Mouse (Mus musculus) hindbrain, embryonic 13.5 days (tissue): ENCODE results near the gene Myo9b. TPM values are rescaled to one million over a fixed set of nuclear protein-coding genes. Genes with fewer than 3 reads are reported as not detected.

Source experiments
- ATAC-seq: fragments of 200-750 bp; cut with Nextera tagmentation; 2 replicates; pipeline ENCODE4 v1.8.0; 2017; ENCODE audit warnings: moderate TSS enrichment; ENCODE audit not compliant: low FRiP score
- H3K27ac ChIP-seq: fragments of 300-500 bp; sonication (generic); 2 replicates; pipeline ENCODE4 v1.5.1; 2015; ENCODE audit warnings: inconsistent platforms, mild to moderate bottlenecking, moderate library complexity
- H3K27me3 ChIP-seq: fragments of 300-500 bp; sonication (generic); 2 replicates; pipeline ENCODE4 v1.6.1; 2015; ENCODE audit warnings: mild to moderate bottlenecking, inconsistent platforms
- H3K36me3 ChIP-seq: fragments of 300-500 bp; sonication (generic); 2 replicates; pipeline ENCODE4 v1.6.1; 2015; ENCODE audit warnings: mild to moderate bottlenecking, inconsistent platforms
- H3K4me1 ChIP-seq: fragments of 300-500 bp; sonication (generic); replicated peaks from 2 replicates; pipeline ENCODE4 v1.6.1; 2015; ENCODE audit warnings: inconsistent platforms
- H3K4me2 ChIP-seq: fragments of 300-500 bp; sonication (generic); 2 replicates; pipeline ENCODE4 v1.6.1; 2015; ENCODE audit warnings: inconsistent platforms, mild to moderate bottlenecking, moderate library complexity
- H3K4me3 ChIP-seq: fragments of 300-500 bp; sonication (generic); 2 replicates; pipeline ENCODE4 v1.5.1; 2015; ENCODE audit warnings: mild to moderate bottlenecking, inconsistent platforms
- H3K9ac ChIP-seq: fragments of 300-500 bp; sonication (generic); 2 replicates; pipeline ENCODE4 v1.6.1; 2015; ENCODE audit warnings: mild to moderate bottlenecking, inconsistent platforms
- H3K9me3 ChIP-seq: fragments of 300-500 bp; sonication (generic); 2 replicates; pipeline ENCODE4 v1.6.1; 2016; ENCODE audit warnings: inconsistent platforms
- WGBS: fragments of 180-500 bp; shearing (Covaris S2); methylation state at CpG from one replicate; pipeline ENCODE4 v1.1.7; 2015; 5-methylcytosine and 5-hydroxymethylcytosine counted together
- polyA plus RNA-seq: library from polyadenylated mRNA; unstranded; fragments of >200 nt; fragmentation: Nextera tagmentation; extraction: Ambion mirVana; gene quantifications from 2 replicates; pipeline ENCODE4 v1.2.1, GENCODE M21; 2015

Gene Myo9b
- polyA plus RNA-seq, 1 experiment from 2014 or later, result 18.5 TPM

- H3K9ac ChIP-seq, result peak within 1 kb of the TSS; percentile 84
- WGBS, result 1% methylated on average over 34 of the region's 34 CpGs
- peaks cover 25% of the 10 kb centered on the region for H3K36me3 ChIP-seq
- peak within 1 kb of the TSS; percentile 74 for H3K4me3 ChIP-seq
- peak within 1 kb of the TSS; percentile 79 for H3K4me2 ChIP-seq
- H3K27me3 ChIP-seq, result no peaks in the 10 kb centered on the region
- H3K9me3 ChIP-seq, result no peaks in the 10 kb centered on the region
- peak; percentile 97 for ATAC-seq
- peak within 1 kb of the TSS; percentile 76 for H3K27ac ChIP-seq
- H3K4me1 ChIP-seq, result peaks cover 12% of the 10 kb centered on the region
Observed at GRCm38 (mm10) chr8:71396639-71397305, 124.3 kb downstream of the Myo9b start, which contains the start of gene Babam1. Gene Babam1 (plus strand): TSS chr8:71396861.

DNA sequence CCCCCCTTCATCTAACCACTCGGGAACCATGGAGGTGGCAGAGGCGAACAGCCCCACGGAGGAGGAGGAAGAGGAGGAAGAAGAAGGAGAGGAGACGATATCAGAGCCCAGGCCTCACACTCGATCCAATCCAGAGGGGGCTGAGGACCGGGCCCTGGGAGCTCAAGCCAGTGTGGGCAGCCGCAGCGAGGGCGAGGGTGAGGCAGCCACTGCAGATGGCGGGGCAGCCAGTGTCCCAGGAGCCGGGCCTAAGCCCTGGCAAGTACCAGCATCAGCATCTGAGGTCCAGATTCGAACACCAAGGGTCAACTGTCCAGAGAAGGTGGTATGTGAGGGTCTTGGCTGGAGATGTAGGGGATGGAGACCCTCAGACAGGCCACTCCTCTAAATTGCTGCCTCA is 125.2 kb downstream of the Myo9b start:
- Histone ChIP-seq H3K27ac (no peak overlapping the region), H3K27me3 (no peaks in the 10 kb centered on the region), H3K9me3 (no peaks in the 10 kb centered on the region), H3K9ac (peak overlapping the region; percentile 84; the same call in 1 of the 2 replicates), H3K36me3 (peaks cover 25% of the 10 kb centered on the region), H3K4me1 (peaks cover 12% of the 10 kb centered on the region), H3K4me3 (peak overlapping the region; percentile 74), H3K4me2 (peak overlapping the region; percentile 79)
- ATAC-seq, result no peak
- 84% methylated on average over 12 of the region's 12 CpGs for WGBS

DNA sequence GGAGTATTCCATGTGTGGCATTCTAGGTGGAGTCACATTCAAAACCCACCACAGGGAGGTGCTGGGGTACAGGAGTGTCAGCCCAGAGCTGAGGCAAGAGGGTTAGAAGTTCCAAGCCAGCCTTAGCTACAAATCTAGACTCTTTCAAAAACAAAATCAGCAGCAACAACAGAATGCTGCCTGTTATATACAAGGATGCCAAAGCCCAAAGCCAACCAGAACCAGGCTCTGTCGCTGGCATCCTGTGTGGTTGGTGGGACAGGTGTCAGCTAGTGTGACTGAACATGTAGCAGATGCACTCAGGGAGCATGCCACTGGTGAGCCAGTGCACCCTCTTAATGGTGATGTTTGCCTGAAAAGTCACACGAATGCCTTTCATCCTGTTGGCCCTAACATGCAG is 128.3 kb downstream of the Myo9b start:
- ATAC-seq, result no peak
- H3K9me3 ChIP-seq, result no peaks in the 10 kb centered on the region
- WGBS, result 90% methylated on average over 2 of the region's 2 CpGs
- H3K4me1 ChIP-seq, result peaks cover 18% of the 10 kb centered on the region
- H3K4me2 ChIP-seq, result no peak overlapping the region
- H3K27me3 ChIP-seq, result no peaks in the 10 kb centered on the region
- no peak overlapping the region for H3K27ac ChIP-seq
- H3K36me3 ChIP-seq, result peaks cover 35% of the 10 kb centered on the region
- no peak overlapping the region for H3K9ac ChIP-seq
- no peak overlapping the region for H3K4me3 ChIP-seq

DNA sequence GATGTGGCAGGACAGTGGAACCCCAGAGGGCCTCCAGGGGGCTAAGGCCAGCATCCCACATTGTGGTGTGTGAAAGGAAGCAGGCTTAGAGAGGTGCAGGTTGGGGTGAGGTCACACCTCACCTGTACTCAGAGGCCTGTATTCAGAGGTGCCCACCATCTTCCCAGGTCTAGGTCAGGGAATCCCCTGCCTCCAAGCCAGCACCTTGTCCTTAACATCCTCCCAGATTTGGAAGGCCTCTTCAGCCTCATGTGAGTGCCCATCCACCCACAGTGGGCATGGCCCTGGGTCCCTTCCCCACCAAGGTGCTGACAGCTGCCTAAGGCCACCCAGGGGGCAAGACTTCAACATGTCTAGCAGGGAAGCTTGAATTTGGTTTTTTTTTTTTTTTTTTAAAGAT is 128.9 kb downstream of the Myo9b start:
- Histone ChIP-seq H3K4me1 (peaks cover 21% of the 10 kb centered on the region), H3K36me3 (peaks cover 35% of the 10 kb centered on the region), H3K27me3 (no peaks in the 10 kb centered on the region), H3K4me2 (no peak overlapping the region), H3K27ac (no peak overlapping the region), H3K4me3 (no peak overlapping the region), H3K9me3 (no peaks in the 10 kb centered on the region), H3K9ac (no peak overlapping the region)
- ATAC-seq, result no peak

- H3K9ac ChIP-seq, result no peak overlapping the region
- H3K27ac ChIP-seq, result no peak overlapping the region
- H3K9me3 ChIP-seq, result no peaks in the 10 kb centered on the region
- ATAC-seq, result no peak
- no peaks in the 10 kb centered on the region for H3K27me3 ChIP-seq
- 82% methylated on average over 9 of the region's 9 CpGs for WGBS
- peaks cover 25% of the 10 kb centered on the region for H3K4me1 ChIP-seq
- peaks cover 35% of the 10 kb centered on the region for H3K36me3 ChIP-seq
- H3K4me2 ChIP-seq, result no peak overlapping the region
- no peak overlapping the region for H3K4me3 ChIP-seq
Observed at GRCm38 (mm10) chr8:71402446-71402964, 130.0 kb downstream of the Myo9b start.

- no peaks in the 10 kb centered on the region for H3K27me3 ChIP-seq
- 87% methylated on average over 6 of the region's 6 CpGs for WGBS
- H3K9me3 ChIP-seq, result no peaks in the 10 kb centered on the region
- H3K27ac ChIP-seq, result no peak overlapping the region
- H3K9ac ChIP-seq, result no peak overlapping the region
- H3K4me2 ChIP-seq, result no peak overlapping the region
- ATAC-seq, result no peak
- no peak overlapping the region for H3K4me3 ChIP-seq
- peaks cover 21% of the 10 kb centered on the region for H3K4me1 ChIP-seq
- H3K36me3 ChIP-seq, result peaks cover 33% of the 10 kb centered on the region
Observed at GRCm38 (mm10) chr8:71403107-71403885, 130.8 kb downstream of the Myo9b start.

GRCm38 (mm10) chr8:71404011-71404410 is 131.5 kb downstream of the Myo9b start:
- no peak for ATAC-seq
- Histone ChIP-seq H3K4me2 (no peak overlapping the region), H3K27ac (no peak overlapping the region), H3K4me3 (no peak overlapping the region), H3K9ac (no peak overlapping the region), H3K4me1 (peaks cover 21% of the 10 kb centered on the region), H3K27me3 (no peaks in the 10 kb centered on the region), H3K9me3 (no peaks in the 10 kb centered on the region), H3K36me3 (peaks cover 26% of the 10 kb centered on the region)
- 88% methylated on average over 8 of the region's 8 CpGs for WGBS

- H3K27me3 ChIP-seq, result no peaks in the 10 kb centered on the region
- ATAC-seq, result no peak
- no peaks in the 10 kb centered on the region for H3K9me3 ChIP-seq
- WGBS, result 82% methylated on average over 9 of the region's 9 CpGs
- H3K4me3 ChIP-seq, result peak overlapping the region; percentile 47; the same call in 1 of the 2 replicates
- no peak overlapping the region for H3K27ac ChIP-seq
- no peak overlapping the region for H3K4me2 ChIP-seq
- peaks cover 21% of the 10 kb centered on the region for H3K4me1 ChIP-seq
- H3K36me3 ChIP-seq, result peaks cover 18% of the 10 kb centered on the region
- no peak overlapping the region for H3K9ac ChIP-seq
Observed at GRCm38 (mm10) chr8:71404951-71405351, 132.4 kb downstream of the Myo9b start.

GRCm38 (mm10) chr8:71405401-71406098 is 133.0 kb downstream of the Myo9b start, which contains the start of gene Ankle1:
Gene Ankle1 (plus strand): TSS chr8:71406010.
- peaks cover 15% of the 10 kb centered on the region for H3K36me3 ChIP-seq
- peaks cover 21% of the 10 kb centered on the region for H3K4me1 ChIP-seq
- H3K27me3 ChIP-seq, result no peaks in the 10 kb centered on the region
- H3K27ac ChIP-seq, result no peak within 1 kb of the TSS; the same call in 1 of the 2 replicates
- H3K4me2 ChIP-seq, result peak within 1 kb of the TSS; percentile 91
- WGBS, result 17% methylated on average over 33 of the region's 33 CpGs
- H3K4me3 ChIP-seq, result peak within 1 kb of the TSS; percentile 47
- peak within 1 kb of the TSS; percentile 61 for H3K9ac ChIP-seq
- no peaks in the 10 kb centered on the region for H3K9me3 ChIP-seq
- peak; percentile 86 for ATAC-seq

DNA sequence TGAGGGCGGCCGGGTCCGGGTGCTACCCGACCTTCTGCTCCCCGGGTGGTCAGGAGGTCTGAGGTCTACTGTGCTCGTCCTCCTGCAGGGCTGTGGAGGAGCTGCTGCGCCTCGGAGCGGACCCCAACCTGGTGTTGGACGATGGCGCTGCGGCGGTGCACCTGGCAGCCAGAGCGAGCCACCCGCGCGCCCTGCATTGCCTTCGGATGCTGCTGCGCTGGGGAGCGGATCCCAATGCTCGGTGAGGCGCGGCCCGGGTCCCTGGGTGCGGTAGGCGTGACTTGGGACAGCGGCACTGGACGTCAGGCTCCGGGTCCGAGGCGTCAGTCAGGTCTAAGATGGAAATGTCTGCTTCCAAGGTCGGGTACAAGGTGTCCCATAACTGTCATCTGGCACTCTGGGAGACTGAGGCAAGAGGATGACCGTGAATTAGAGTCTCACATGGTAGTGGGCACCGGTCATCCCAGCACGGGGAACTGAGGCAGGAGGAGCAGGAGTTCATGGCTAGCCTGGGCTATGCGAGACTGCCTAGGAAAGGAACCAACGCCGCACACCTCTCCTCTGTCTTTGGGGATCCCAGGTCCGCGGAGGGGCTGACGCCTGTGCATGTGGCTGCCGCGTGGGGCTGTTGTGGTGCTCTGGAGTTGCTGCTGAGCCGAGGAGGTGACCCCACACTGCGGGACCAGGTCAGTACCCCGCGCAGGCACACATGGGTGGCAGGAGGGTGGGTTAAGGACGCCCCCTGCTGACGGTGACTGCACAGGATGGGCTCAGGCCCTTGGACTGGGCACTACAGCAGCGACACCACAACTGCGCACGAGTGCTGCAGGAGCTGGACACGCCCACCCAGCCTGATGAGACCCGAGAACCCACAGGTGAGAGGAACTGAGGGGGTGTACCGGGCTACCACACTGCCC is 133.8 kb downstream of the Myo9b start:
- Histone ChIP-seq H3K36me3 (peaks cover 10% of the 10 kb centered on the region), H3K27me3 (no peaks in the 10 kb centered on the region), H3K9me3 (no peaks in the 10 kb centered on the region), H3K9ac (peak overlapping the region; percentile 60; the same call in 1 of the 2 replicates), H3K4me3 (peak overlapping the region; percentile 47), H3K4me1 (peaks cover 21% of the 10 kb centered on the region), H3K27ac (no peak overlapping the region; the same call in 1 of the 2 replicates), H3K4me2 (peak overlapping the region; percentile 91)
- ATAC-seq, result peak; percentile 62
- under 1% methylated on average over 55 of the region's 55 CpGs for WGBS

GRCm38 (mm10) chr8:71407441-71407840 is 134.9 kb downstream of the Myo9b start:
- Histone ChIP-seq H3K9me3 (no peaks in the 10 kb centered on the region), H3K4me1 (peaks cover 21% of the 10 kb centered on the region), H3K27me3 (no peaks in the 10 kb centered on the region), H3K9ac (no peak overlapping the region), H3K36me3 (peaks cover 10% of the 10 kb centered on the region), H3K4me2 (no peak overlapping the region), H3K4me3 (no peak overlapping the region), H3K27ac (no peak overlapping the region)
- no peak for ATAC-seq
- WGBS, result 92% methylated on average over 14 of the region's 14 CpGs
